Mouse (Mus musculus) lung, postnatal 36 days (tissue): Measurements from ENCODE around the gene Catip.
A peak's percentile ranks its signal among the peaks of the same experiment; 100 is the strongest.

Source experiments
- DNase-seq: peaks from one replicate; pipeline ENCODE4 v3.0.0; 2022; ENCODE audit warnings: mixed read lengths

Catip gene

GRCm38 (mm10) chr1:74401015-74401702, 39.3 kb downstream of the Catip start:
- no peak for DNase-seq

DNA sequence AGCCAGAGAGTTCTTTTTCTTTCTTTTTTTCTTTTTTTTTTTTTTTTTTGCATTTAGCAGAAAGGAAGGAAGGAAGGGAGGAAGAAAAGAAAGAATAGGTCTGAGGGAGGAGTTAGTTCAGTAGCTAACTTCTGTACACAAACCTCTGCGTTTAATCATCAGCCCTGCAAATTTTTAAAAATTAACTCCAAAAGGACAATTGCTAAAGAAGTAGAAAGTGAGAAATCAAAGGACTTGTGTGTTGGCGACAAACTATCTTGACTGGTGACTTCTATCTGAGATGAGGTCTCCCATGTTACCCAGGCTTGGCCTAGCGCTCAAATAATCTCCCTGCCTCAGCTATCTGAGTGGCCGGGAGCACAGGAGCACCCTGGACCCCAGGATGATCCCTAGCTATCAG, 42.3 kb downstream of the Catip start:
- DNase-seq, result no peak

DNA sequence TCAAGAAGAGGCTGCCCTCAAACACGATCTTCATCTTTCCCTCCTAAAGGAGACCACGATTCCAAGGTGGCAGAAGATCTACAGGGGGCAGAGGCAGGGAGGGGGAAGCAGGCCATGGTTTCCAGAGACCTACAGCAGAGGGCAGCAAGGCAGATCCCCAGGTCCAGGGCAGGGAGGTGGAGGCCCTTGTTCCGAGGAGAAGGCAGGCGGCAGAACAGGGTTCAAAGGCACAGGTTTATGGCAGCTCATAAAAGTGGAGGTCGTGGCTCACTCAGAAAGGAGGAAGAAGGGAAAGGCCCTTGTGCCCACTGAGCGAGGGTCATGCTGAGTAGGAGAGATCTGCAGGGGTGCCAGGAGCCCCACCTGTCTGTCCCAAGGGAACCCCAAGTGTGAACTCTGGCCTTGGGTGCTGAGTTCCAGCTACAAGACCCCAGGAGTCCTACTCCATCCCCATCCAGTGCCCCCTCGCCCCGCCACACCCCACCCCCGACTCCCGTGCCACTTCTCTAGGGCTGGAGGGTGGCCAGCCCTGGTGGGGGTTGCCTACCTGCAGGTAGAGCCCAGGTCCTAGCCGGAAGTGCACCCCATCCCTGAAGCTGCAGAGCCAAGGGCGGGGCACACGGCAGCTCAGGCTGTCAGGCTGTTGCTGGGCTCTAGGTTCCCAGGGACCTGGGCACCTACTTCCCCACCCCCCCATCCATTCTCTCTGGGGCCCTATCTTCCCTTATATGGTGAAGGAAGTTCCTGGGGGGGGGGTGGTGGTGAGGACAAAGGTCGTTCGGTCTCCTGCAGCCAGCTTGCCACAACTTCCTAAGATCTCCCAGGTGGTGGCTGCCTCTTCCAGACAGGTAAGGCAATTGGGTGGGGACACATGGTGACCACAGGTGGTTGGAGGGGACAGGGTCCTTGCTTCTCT, 46.9 kb downstream of the Catip start, which contains the start of gene Vil1:
Vil1 (plus strand) TSS at position 788 of the 916 bp plus-strand sequence.
- no peak for DNase-seq

- DNase-seq, result no peak
These were observed 49.9 kb downstream of the Catip start for GRCm38 (mm10) chr1:74411753-74412325.

DNA sequence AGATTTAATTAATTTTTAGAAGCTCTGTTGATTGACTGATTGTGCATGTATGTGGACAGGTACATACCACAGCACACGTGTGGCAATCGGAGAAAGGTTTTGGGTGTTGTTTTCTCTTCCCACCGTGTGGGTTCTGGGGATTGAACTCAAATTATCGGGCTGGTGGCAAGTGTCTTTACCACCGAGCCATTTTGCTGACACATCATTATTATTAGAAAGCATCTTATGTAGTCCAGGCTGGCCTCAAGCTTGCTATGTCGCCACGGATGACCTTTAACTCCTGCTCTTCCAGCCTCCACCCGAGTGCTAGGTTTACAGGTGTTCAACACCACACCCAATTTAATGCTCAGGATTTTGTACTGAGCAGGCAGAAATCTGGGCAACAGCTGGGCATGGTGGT, 50.8 kb downstream of the Catip start:
- no peak for DNase-seq

- DNase-seq, result peak; percentile 14
These were observed 53.2 kb downstream of the Catip start for GRCm38 (mm10) chr1:74415143-74415542.
